Mouse (Mus musculus) hindbrain, embryonic 15.5 days (tissue): ENCODE measurements at regions not wholly inside any gene's neighbourhood (a gene's known extent, or its start where the extent isn't known, plus 50 kb on each side); places are given as distances from the start of the nearest gene placed in this dataset.
"Not testable (repeated sequence)": the region's sequence is repeated elsewhere in the genome, so short reads cannot be mapped to it uniquely, and the experiment has no call there.

Experiments used
- ATAC-seq: fragments of 200-750 bp; cut with Nextera tagmentation; 2 replicates; pipeline ENCODE4 v1.8.0; 2017; ENCODE audit warnings: low read depth, moderate number of reproducible peaks, moderate TSS enrichment; ENCODE audit not compliant: low FRiP score
- H3K27ac ChIP-seq: fragments of 300-500 bp; sonication (generic); replicated peaks from 2 replicates; pipeline ENCODE4 v1.5.1; 2015; ENCODE audit warnings: mild to moderate bottlenecking, inconsistent platforms
- H3K27me3 ChIP-seq: fragments of 300-500 bp; sonication (generic); 2 replicates; pipeline ENCODE4 v1.6.1; 2015; ENCODE audit warnings: control low read depth, inconsistent platforms
- H3K36me3 ChIP-seq: fragments of 300-500 bp; sonication (generic); 2 replicates; pipeline ENCODE4 v1.6.1; 2015; ENCODE audit warnings: control low read depth, inconsistent platforms
- H3K4me1 ChIP-seq: fragments of 300-500 bp; sonication (generic); replicated peaks from 2 replicates; pipeline ENCODE4 v1.6.1; 2015; ENCODE audit warnings: control low read depth, inconsistent platforms
- H3K4me2 ChIP-seq: fragments of 300-500 bp; sonication (generic); 2 replicates; pipeline ENCODE4 v1.6.1; 2015; ENCODE audit warnings: moderate library complexity, mild to moderate bottlenecking, inconsistent platforms
- H3K4me3 ChIP-seq: fragments of 300-500 bp; sonication (generic); 2 replicates; pipeline ENCODE4 v1.5.1; 2015; ENCODE audit warnings: mild to moderate bottlenecking, inconsistent platforms
- H3K9ac ChIP-seq: fragments of 300-500 bp; sonication (generic); 2 replicates; pipeline ENCODE4 v1.6.1; 2015; ENCODE audit warnings: inconsistent platforms
- H3K9me3 ChIP-seq: fragments of 300-500 bp; sonication (generic); 2 replicates; pipeline ENCODE4 v1.6.1; 2016; ENCODE audit warnings: control low read depth, inconsistent platforms
- WGBS: fragments of 180-500 bp; shearing (Covaris S2); methylation state at CpG from one replicate; pipeline ENCODE4 v1.1.7; 2015; 5-methylcytosine and 5-hydroxymethylcytosine counted together

DNA sequence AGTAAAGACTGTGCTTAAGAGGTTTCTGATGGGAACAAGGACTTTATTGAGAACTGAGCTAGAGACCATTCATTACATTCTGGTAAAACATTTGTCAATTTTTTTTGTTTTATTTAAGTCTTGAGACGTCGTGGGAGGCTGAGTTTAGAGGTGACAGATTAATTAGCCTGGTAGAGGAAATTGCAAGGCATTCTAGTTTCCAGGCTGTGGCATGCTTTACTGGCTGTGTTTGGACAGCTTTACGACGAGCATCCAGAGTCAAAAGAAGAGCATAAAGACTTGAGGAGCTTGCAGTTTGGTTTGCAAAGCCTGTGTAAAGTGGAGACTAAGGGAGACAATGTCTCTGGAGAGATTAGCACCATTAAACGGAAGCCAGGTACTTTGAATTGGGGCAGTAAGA is 154.0 kb upstream of the Got2 start:
- H3K9ac ChIP-seq = no peak overlapping the region
- no peak overlapping the region for H3K27ac ChIP-seq
- H3K9me3 ChIP-seq = no peaks in the 10 kb centered on the region
- no peak overlapping the region for H3K4me3 ChIP-seq
- no peak overlapping the region for H3K4me2 ChIP-seq
- no peaks in the 10 kb centered on the region for H3K36me3 ChIP-seq
- no peaks in the 10 kb centered on the region for H3K27me3 ChIP-seq
- no peak for ATAC-seq
- H3K4me1 ChIP-seq = no peaks in the 10 kb centered on the region
- WGBS = 49% methylated on average over 5 of the region's 5 CpGs

GRCm38 (mm10) chr8:96040216-96040615 is 151.9 kb upstream of the Got2 start:
- Histone ChIP-seq H3K9ac (no peak overlapping the region), H3K4me1 (no peaks in the 10 kb centered on the region), H3K27me3 (no peaks in the 10 kb centered on the region), H3K4me2 (no peak overlapping the region), H3K36me3 (no peaks in the 10 kb centered on the region), H3K9me3 (no peaks in the 10 kb centered on the region), H3K27ac (no peak overlapping the region), H3K4me3 (no peak overlapping the region)
- 72% methylated on average over 1 of the region's 1 CpGs for WGBS
- ATAC-seq = no peak

DNA sequence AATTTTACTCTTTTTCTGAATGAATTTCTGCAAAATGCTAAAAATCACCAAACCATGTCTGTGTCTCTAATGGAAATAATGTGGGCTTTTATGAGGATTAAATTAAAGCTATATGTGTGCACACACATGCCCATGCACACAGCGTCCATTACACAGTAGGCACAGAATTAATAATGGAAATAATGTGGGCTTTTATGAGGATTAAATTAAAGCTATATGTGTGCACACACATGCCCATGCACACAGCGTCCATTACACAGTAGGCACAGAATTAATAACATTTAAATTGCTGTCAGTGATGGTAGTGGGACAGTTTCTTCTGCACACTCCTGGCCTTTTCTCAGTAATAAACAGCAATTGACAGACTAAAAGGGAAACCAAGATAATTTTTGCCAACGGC is 130.4 kb upstream of the Got2 start:
- not testable (repeated sequence) for H3K9me3 ChIP-seq, H3K4me1 ChIP-seq, H3K27ac ChIP-seq, H3K27me3 ChIP-seq, H3K9ac ChIP-seq, H3K4me3 ChIP-seq, ATAC-seq, H3K4me2 ChIP-seq, H3K36me3 ChIP-seq
- WGBS = 68% methylated on average over 3 of the region's 3 CpGs

- no peak overlapping the region for H3K4me3 ChIP-seq
- ATAC-seq = no peak
- H3K27ac ChIP-seq = no peak overlapping the region
- no peak overlapping the region for H3K4me2 ChIP-seq
- H3K4me1 ChIP-seq = no peaks in the 10 kb centered on the region
- 90% methylated on average over 1 of the region's 1 CpGs for WGBS
- no peaks in the 10 kb centered on the region for H3K9me3 ChIP-seq
- H3K36me3 ChIP-seq = no peaks in the 10 kb centered on the region
- no peaks in the 10 kb centered on the region for H3K27me3 ChIP-seq
- H3K9ac ChIP-seq = no peak overlapping the region
These were observed 123.7 kb upstream of the Got2 start for GRCm38 (mm10) chr8:96012002-96012401.

DNA sequence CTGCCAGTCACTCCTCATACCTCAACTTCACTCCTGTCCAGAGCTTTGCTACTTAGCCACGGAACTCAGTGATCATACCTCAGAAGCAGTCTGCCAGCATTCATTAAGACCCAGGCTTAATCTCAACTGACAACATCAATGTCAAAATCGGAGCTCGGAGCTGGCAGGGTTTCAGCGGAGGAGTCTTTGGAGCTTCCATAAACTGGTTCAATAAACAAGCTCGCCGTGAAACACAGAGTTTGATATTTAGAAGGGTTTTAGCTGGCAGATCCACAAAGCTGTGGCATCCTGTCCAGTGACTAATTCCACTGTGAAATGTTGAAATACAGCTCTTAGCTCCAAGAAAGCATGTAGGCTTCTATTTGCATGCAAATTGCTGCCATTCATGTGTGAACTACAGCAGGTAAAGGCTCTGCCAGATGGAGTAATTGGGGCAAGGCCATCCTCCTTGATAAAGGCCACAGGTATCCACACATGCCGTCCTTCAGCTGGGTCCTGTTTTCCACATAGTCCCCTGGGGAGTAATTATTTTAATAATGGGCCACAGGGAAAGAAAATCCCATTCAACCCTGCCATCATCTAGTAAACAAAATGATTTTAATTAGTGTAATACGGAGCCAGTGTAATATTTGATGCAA is 103.6 kb upstream of the Got2 start:
- Histone ChIP-seq H3K36me3 (no peaks in the 10 kb centered on the region), H3K27me3 (no peaks in the 10 kb centered on the region), H3K4me3 (no peak overlapping the region), H3K9ac (no peak overlapping the region), H3K9me3 (no peaks in the 10 kb centered on the region), H3K27ac (no peak overlapping the region), H3K4me2 (no peak overlapping the region), H3K4me1 (peaks cover 7% of the 10 kb centered on the region)
- ATAC-seq = no peak
- WGBS = 59% methylated on average over 8 of the region's 8 CpGs

DNA sequence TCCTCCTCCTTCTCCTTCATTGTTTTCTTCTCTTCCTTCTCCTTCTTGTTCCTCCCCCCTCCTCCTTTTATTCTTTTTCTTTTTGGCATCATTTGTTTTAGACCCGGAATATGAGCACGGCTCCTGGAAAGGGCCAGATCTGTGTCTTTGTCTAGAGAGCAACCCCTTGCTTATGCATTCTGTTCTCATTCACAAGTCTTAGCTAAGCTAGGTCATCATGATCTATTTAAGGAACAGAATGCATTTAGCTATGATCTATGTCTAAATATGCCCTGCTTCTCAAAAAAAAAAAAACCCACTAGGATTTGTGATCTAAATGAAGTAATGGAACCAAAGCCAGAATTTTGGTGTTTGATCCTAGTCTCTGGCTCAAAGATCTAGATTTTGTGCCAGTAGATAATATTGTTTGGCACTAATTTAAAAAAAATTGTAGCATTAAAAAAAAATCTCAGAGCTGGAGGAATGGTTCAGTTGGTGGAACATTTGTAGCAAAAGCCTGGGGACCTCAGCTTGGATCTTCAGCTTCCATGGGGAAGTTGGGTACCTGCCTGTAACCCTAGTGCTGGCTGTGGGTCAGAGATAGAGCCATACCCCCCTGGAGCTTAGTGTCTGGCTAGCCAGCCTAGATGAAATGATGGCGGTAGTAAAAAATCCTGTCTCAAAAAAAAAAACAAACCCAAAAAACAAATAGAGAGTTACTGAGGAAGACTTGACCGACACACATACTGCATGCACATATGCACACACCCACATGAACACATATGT is 100.5 kb upstream of the Got2 start:
- Histone ChIP-seq H3K4me2 (no peak overlapping the region), H3K9me3 (no peaks in the 10 kb centered on the region), H3K27me3 (peaks cover 3% of the 10 kb centered on the region; the same call in 1 of the 2 replicates), H3K36me3 (no peaks in the 10 kb centered on the region), H3K27ac (no peak overlapping the region), H3K9ac (no peak overlapping the region), H3K4me3 (no peak overlapping the region), H3K4me1 (peaks cover 9% of the 10 kb centered on the region)
- ATAC-seq = no peak
- WGBS = 83% methylated on average over 4 of the region's 4 CpGs

DNA sequence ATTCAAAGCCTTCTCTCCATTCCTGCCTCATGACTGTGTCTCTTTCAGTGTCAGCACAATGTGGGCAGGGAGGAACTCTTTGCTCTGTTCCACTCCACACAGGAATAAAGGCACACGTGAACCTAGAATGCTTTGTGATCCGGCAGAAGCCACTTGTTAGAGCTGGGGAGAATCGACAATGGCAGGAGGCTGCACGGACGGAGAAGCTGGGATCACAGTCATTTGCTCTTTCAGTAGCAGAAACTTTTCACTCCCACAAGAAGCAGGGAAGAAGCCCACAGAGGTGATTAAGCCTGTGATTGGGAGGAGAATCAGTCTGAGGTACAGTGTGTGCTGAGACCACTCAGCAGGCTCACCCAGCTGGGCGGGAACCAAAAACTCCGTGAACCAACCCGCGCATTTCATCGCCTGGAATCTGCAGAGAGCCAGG is 98.7 kb upstream of the Got2 start:
- Histone ChIP-seq H3K4me3 (peak overlapping the region; percentile 26), H3K4me1 (peaks cover 9% of the 10 kb centered on the region), H3K27ac (no peak overlapping the region), H3K27me3 (peaks cover 3% of the 10 kb centered on the region; the same call in 1 of the 2 replicates), H3K4me2 (peak overlapping the region; percentile 58), H3K36me3 (no peaks in the 10 kb centered on the region), H3K9me3 (no peaks in the 10 kb centered on the region), H3K9ac (no peak overlapping the region)
- 7% methylated on average over 10 of the region's 10 CpGs for WGBS
- no peak for ATAC-seq

DNA sequence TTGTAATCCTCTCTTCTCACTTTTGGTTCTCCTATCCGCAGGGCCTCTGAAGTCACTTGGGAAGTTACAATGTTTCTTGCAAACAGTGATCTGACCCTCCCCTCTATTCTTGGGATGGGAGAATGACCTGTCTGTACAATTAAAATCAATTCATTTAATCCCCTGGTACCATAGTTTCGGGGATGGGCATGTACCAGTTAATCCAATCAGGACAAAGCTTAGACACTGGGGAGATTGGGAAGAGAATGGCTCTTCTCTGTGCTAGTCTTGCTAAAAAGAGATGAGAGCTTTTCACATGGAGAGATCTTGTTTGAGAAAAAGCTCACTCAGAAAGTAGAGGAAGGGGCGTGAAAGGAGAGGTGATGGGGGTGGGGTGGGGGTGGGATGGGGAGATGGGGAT is 98.1 kb upstream of the Got2 start:
- peaks cover 3% of the 10 kb centered on the region; the same call in 1 of the 2 replicates for H3K27me3 ChIP-seq
- H3K27ac ChIP-seq = no peak overlapping the region
- no peaks in the 10 kb centered on the region for H3K9me3 ChIP-seq
- no peaks in the 10 kb centered on the region for H3K36me3 ChIP-seq
- H3K9ac ChIP-seq = no peak overlapping the region
- peak overlapping the region; percentile 58; the same call in 1 of the 2 replicates for H3K4me2 ChIP-seq
- no peak for ATAC-seq
- WGBS = 67% methylated on average over 3 of the region's 3 CpGs
- H3K4me1 ChIP-seq = peaks cover 9% of the 10 kb centered on the region
- H3K4me3 ChIP-seq = no peak overlapping the region

- WGBS = 73% methylated on average over 2 of the region's 2 CpGs
- Histone ChIP-seq H3K27ac (no peak overlapping the region), H3K4me2 (no peak overlapping the region), H3K4me1 (peaks cover 9% of the 10 kb centered on the region), H3K9me3 (no peaks in the 10 kb centered on the region), H3K4me3 (no peak overlapping the region), H3K27me3 (peaks cover 3% of the 10 kb centered on the region; the same call in 1 of the 2 replicates), H3K9ac (no peak overlapping the region), H3K36me3 (no peaks in the 10 kb centered on the region)
- ATAC-seq = no peak
These were observed 95.3 kb upstream of the Got2 start for GRCm38 (mm10) chr8:95983690-95984089.

DNA sequence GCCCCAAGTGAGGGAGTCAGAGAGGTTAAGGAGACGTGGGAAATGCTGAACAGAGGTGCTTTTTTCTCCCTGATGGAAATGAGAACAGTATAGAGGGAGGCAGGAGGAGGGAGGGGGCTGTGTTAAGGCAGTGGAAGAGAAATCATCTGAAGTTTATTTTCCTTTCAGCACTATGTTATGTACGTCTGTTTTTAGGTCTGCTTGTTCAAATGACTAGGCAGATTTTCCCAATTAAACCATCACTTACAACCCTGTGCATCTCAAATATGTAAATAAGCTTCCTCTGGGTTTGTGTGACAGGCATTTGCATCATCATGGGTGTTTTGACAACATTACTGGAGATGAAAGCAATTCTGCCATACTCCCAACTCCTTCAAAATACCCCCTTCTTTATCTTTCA is 92.1 kb upstream of the Got2 start:
- no peaks in the 10 kb centered on the region for H3K27me3 ChIP-seq
- H3K4me3 ChIP-seq = no peak overlapping the region
- no peak overlapping the region for H3K4me2 ChIP-seq
- no peak overlapping the region for H3K9ac ChIP-seq
- no peak overlapping the region for H3K27ac ChIP-seq
- no peaks in the 10 kb centered on the region for H3K9me3 ChIP-seq
- H3K4me1 ChIP-seq = no peaks in the 10 kb centered on the region
- 30% methylated on average over 2 of the region's 2 CpGs for WGBS
- no peak for ATAC-seq
- H3K36me3 ChIP-seq = no peaks in the 10 kb centered on the region

- Histone ChIP-seq H3K4me2 (no peak overlapping the region), H3K36me3 (no peaks in the 10 kb centered on the region), H3K27ac (no peak overlapping the region), H3K27me3 (no peaks in the 10 kb centered on the region), H3K9me3 (no peaks in the 10 kb centered on the region), H3K4me3 (no peak overlapping the region), H3K9ac (no peak overlapping the region), H3K4me1 (no peaks in the 10 kb centered on the region)
- 64% methylated on average over 6 of the region's 6 CpGs for WGBS
- no peak for ATAC-seq
These were observed 90.9 kb upstream of the Got2 start for GRCm38 (mm10) chr8:95979223-95979622.

DNA sequence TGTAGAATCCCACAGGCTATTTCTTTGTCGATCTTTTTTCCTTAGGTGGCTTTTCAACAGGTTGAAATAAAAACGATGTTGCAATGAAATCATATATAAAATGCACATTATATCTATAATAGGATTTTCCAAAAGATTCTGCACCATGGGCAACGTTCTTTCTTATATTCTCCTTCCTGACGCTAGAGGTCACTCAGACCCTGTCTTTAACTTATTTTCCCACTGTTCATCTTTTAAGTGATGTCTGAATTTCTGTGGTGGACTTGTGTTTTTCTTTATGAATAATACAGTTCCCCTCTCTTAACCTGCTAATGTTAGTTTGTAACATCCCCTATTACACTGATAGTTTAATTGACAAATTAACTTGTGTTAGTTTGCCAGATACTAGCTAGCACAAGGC is 86.5 kb upstream of the Got2 start:
- Histone ChIP-seq H3K27ac (no peak overlapping the region), H3K4me1 (no peaks in the 10 kb centered on the region), H3K4me2 (no peak overlapping the region), H3K9ac (no peak overlapping the region), H3K4me3 (no peak overlapping the region), H3K36me3 (no peaks in the 10 kb centered on the region), H3K9me3 (no peaks in the 10 kb centered on the region), H3K27me3 (no peaks in the 10 kb centered on the region)
- ATAC-seq = no peak
- 25% methylated on average over 4 of the region's 4 CpGs for WGBS
